Mouse (Mus musculus): Measurements from ENCODE around the gene Col1a2. TPM values are rescaled to one million over a fixed set of nuclear protein-coding genes. Genes with fewer than 3 reads are reported as not detected.

Gene Col1a2
- polyA plus RNA-seq, 1 experiment from 2014 or later: 344 TPM

Other genes with a start within 250 kb of the Col1a2 start
- 41.1 and 41.5 TPM in 2 replicates for gene Casd1, start 96.0 kb downstream of the Col1a2 start, polyA plus RNA-seq (2016; fragmentation: Nextera tagmentation; extraction: Ambion mirVana)
- 62.6 and 67.3 TPM in 2 replicates for gene Sgce, start 242.4 kb downstream of the Col1a2 start, polyA plus RNA-seq (2016; fragmentation: Nextera tagmentation; extraction: Ambion mirVana)
- gene Peg10, start 242.5 kb downstream of the Col1a2 start, polyA plus RNA-seq (2016; fragmentation: Nextera tagmentation; extraction: Ambion mirVana): 6.4 and 7.6 TPM in 2 replicates

Measured in midbrain, embryonic 12.5 days (tissue).